Mouse (Mus musculus) small intestine, adult 2 months (tissue): ENCODE data around the gene Scap.

ENCODE experiments used
- CTCF ChIP-seq: fragments of 200-500 bp; IDR thresholded peaks from 2 replicates; pipeline ENCODE4 v1.5.1; 2012; ENCODE audit warnings: low read depth, mild to moderate bottlenecking, control low read depth, inconsistent platforms, low read length, moderate library complexity, mixed read lengths; ENCODE audit not compliant: insufficient replicate concordance, insufficient read length; ENCODE audit errors: extremely low read depth
- POLR2A ChIP-seq: fragments of 200-500 bp; IDR thresholded peaks from 2 replicates; pipeline ENCODE4 v1.6.1; 2012; ENCODE audit warnings: low read depth, mild to moderate bottlenecking, control low read depth, inconsistent platforms, low read length, moderate library complexity

- TF ChIP-seq POLR2A: no peak
- no peak for TF ChIP-seq CTCF
Observed at GRCm38 (mm10) chr9:110314706-110315105, 18.4 kb upstream of the Scap start.
